Mouse (Mus musculus) heart, adult 2 months (tissue): ENCODE measurements around the gene Kcnmb3.

Source experiments
- CTCF ChIP-seq: fragments of 200-600 bp; IDR thresholded peaks from 2 replicates; pipeline ENCODE4 v1.8.1; 2022; ENCODE audit warnings: antibody characterized with exemption, mild to moderate bottlenecking, moderate library complexity
- EP300 ChIP-seq: fragments of 200-500 bp; IDR thresholded peaks from 2 replicates; pipeline ENCODE4 v1.6.1; 2011; ENCODE audit warnings: low read depth, low read length, control low read depth; ENCODE audit not compliant: insufficient read depth
- POLR2A ChIP-seq: fragments of 200-500 bp; IDR thresholded peaks from 2 replicates; pipeline ENCODE4 v1.6.1; 2011; ENCODE audit warnings: mild to moderate bottlenecking, low read depth, low read length, control low read depth; ENCODE audit not compliant: insufficient read depth

GRCm38 (mm10) chr3:32505841-32506240 is 13.8 kb upstream of the Kcnmb3 start:
- TF ChIP-seq POLR2A = no peak
- TF ChIP-seq CTCF = no peak
- TF ChIP-seq EP300 = no peak
